Mouse (Mus musculus): ENCODE measurements around the gene Atp2a1.

DNA sequence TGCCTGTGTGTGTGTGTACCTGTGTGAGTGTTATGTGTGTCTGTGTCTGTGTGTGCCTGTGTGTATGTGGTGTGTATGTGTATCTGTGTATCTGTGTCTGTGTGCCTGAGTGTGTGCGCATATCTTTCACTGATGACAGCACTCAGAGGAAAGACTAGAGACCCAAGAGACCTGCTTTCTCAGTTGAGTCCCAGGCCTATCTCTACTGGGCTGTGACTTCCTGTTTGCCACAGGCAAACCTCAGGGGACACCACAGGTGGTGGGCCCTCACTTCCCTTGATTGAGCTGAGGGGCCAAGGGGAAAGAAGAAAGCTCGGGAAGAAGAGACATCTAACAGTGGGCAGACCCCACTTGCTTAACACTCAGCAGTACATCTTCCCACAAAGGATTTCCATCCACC is 46.3 kb downstream of the Atp2a1 start:
- TF ChIP-seq CTCF (IDR thresholded peaks at IDR 0.05; ENCODE audit: insufficient read depth, low read length) = no peak
- TF ChIP-seq POLR2A (IDR thresholded peaks at IDR 0.05; ENCODE audit: borderline replicate concordance, extremely low read depth, low read depth, low read length) = no peak

Measured in lung, adult 2 months (tissue).